Mouse (Mus musculus): ENCODE data around the gene Gbx2.

GRCm38 (mm10) chr1:89930551-89930950 is 428 bp downstream of the Gbx2 start:
- TF ChIP-seq GATA1 (IDR thresholded peaks at IDR 0.05; ENCODE audit: borderline replicate concordance, low read length) (no peak), FLI1 (IDR thresholded peaks at IDR 0.05; ENCODE audit: low read length) (no peak)
